Mouse (Mus musculus): ENCODE data around the gene Gm20532. TPM values are rescaled to one million over a fixed set of nuclear protein-coding genes. Genes with fewer than 3 reads are reported as not detected.

Gm20532 gene
- polyA plus RNA-seq, 1 experiment from 2014 or later, result not detected

GRCm38 (mm10) chr2:26570034-26570433 lies 16.4 kb upstream of the Gm20532 start:
- no peak overlapping the region for H3K9ac ChIP-seq (replicated peaks; ENCODE audit: low read length)
- ATAC-seq (ENCODE audit: low FRiP score, low TSS enrichment), result no peak

GRCm38 (mm10) chr2:26571400-26571799 lies 15.0 kb upstream of the Gm20532 start:
- Histone ChIP-seq H3K27ac (ENCODE audit: low read length) (peak overlapping the region; percentile 81), H3K27me3 (ENCODE audit: insufficient read depth, low read length) (no peaks in the 10 kb centered on the region), H3K9me3 (ENCODE audit: low read length) (no peaks in the 10 kb centered on the region), H3K36me3 (ENCODE audit: insufficient read depth, low read length) (no peaks in the 10 kb centered on the region), H3K4me2 (replicated peaks; ENCODE audit: low read depth, low read length) (peak overlapping the region; percentile 24; the same call in 1 of the 2 replicates), H3K9ac (replicated peaks; ENCODE audit: low read length) (peak overlapping the region; percentile 18; the same call in 1 of the 2 replicates), H3K4me3 (ENCODE audit: low read length) (no peak overlapping the region), H3K4me1 (ENCODE audit: insufficient read depth, low read length) (peaks cover 17% of the 10 kb centered on the region)
- no peak for ATAC-seq (ENCODE audit: low FRiP score, low TSS enrichment)
- 67% methylated on average over 9 of the region's 9 CpGs for WGBS

More at GRCm38 (mm10) chr2:26570034-26570433, 16.4 kb upstream of the Gm20532 start:
- Histone ChIP-seq H3K9me3 (ENCODE audit: low read length) (no peaks in the 10 kb centered on the region), H3K4me3 (ENCODE audit: low read length) (no peak overlapping the region), H3K4me1 (ENCODE audit: insufficient read depth, low read length) (peaks cover 17% of the 10 kb centered on the region), H3K27ac (ENCODE audit: low read length) (0 out of 2 replicates have a peak overlapping the region, but pooled peaks have one; percentile 81), H3K27me3 (ENCODE audit: insufficient read depth, low read length) (no peaks in the 10 kb centered on the region), H3K36me3 (ENCODE audit: insufficient read depth, low read length) (no peaks in the 10 kb centered on the region), H3K4me2 (replicated peaks; ENCODE audit: low read depth, low read length) (no peak overlapping the region)
- 5% methylated on average over 3 of the region's 3 CpGs for WGBS

GRCm38 (mm10) chr2:26571826-26572225 lies 14.6 kb upstream of the Gm20532 start:
- peak overlapping the region; percentile 24; the same call in 1 of the 2 replicates for H3K4me2 ChIP-seq (replicated peaks; ENCODE audit: low read depth, low read length)
- peak overlapping the region; percentile 83 for H3K27ac ChIP-seq (ENCODE audit: low read length)
- peak overlapping the region; percentile 18; the same call in 1 of the 2 replicates for H3K9ac ChIP-seq (replicated peaks; ENCODE audit: low read length)
- H3K27me3 ChIP-seq (ENCODE audit: insufficient read depth, low read length), result no peaks in the 10 kb centered on the region
- H3K9me3 ChIP-seq (ENCODE audit: low read length), result no peaks in the 10 kb centered on the region
- H3K4me3 ChIP-seq (ENCODE audit: low read length), result no peak overlapping the region
- H3K36me3 ChIP-seq (ENCODE audit: insufficient read depth, low read length), result no peaks in the 10 kb centered on the region
- H3K4me1 ChIP-seq (ENCODE audit: insufficient read depth, low read length), result peaks cover 17% of the 10 kb centered on the region
- peak; percentile 59 for ATAC-seq (ENCODE audit: low FRiP score, low TSS enrichment)
- 51% methylated on average over 5 of the region's 5 CpGs for whole genome bisulfite sequencing

GRCm38 (mm10) chr2:26573396-26573795 lies 13.0 kb upstream of the Gm20532 start:
- ATAC-seq (ENCODE audit: low FRiP score, low TSS enrichment), result peak; percentile 36
- Histone ChIP-seq H3K9ac (replicated peaks; ENCODE audit: low read length) (peak overlapping the region; percentile 25; the same call in 1 of the 2 replicates), H3K36me3 (ENCODE audit: insufficient read depth, low read length) (no peaks in the 10 kb centered on the region), H3K9me3 (ENCODE audit: low read length) (no peaks in the 10 kb centered on the region), H3K4me3 (ENCODE audit: low read length) (no peak overlapping the region), H3K27me3 (ENCODE audit: insufficient read depth, low read length) (no peaks in the 10 kb centered on the region), H3K27ac (ENCODE audit: low read length) (peak overlapping the region; percentile 70), H3K4me1 (ENCODE audit: insufficient read depth, low read length) (peaks cover 19% of the 10 kb centered on the region), H3K4me2 (replicated peaks; ENCODE audit: low read depth, low read length) (no peak overlapping the region)
- WGBS, result 38% methylated on average over 12 of the region's 12 CpGs

- no peak overlapping the region for H3K4me3 ChIP-seq (ENCODE audit: low read length)
- peak overlapping the region; percentile 70 for H3K27ac ChIP-seq (ENCODE audit: low read length)
- H3K27me3 ChIP-seq (ENCODE audit: insufficient read depth, low read length), result no peaks in the 10 kb centered on the region
- H3K4me1 ChIP-seq (ENCODE audit: insufficient read depth, low read length), result peaks cover 19% of the 10 kb centered on the region
- 20% methylated on average over 5 of the region's 5 CpGs for WGBS
- H3K36me3 ChIP-seq (ENCODE audit: insufficient read depth, low read length), result no peaks in the 10 kb centered on the region
- H3K9ac ChIP-seq (replicated peaks; ENCODE audit: low read length), result peak overlapping the region; percentile 25; the same call in 1 of the 2 replicates
- H3K9me3 ChIP-seq (ENCODE audit: low read length), result no peaks in the 10 kb centered on the region
- no peak overlapping the region for H3K4me2 ChIP-seq (replicated peaks; ENCODE audit: low read depth, low read length)
- no peak for ATAC-seq (ENCODE audit: low FRiP score, low TSS enrichment)
Observed at GRCm38 (mm10) chr2:26573807-26574206, 12.6 kb upstream of the Gm20532 start.

GRCm38 (mm10) chr2:26574862-26575261 lies 11.6 kb upstream of the Gm20532 start:
- Histone ChIP-seq H3K4me1 (ENCODE audit: insufficient read depth, low read length) (peaks cover 19% of the 10 kb centered on the region), H3K4me3 (ENCODE audit: low read length) (no peak overlapping the region), H3K27ac (ENCODE audit: low read length) (peak overlapping the region; percentile 33; the same call in 1 of the 2 replicates), H3K9ac (replicated peaks; ENCODE audit: low read length) (no peak overlapping the region), H3K36me3 (ENCODE audit: insufficient read depth, low read length) (no peaks in the 10 kb centered on the region), H3K27me3 (ENCODE audit: insufficient read depth, low read length) (no peaks in the 10 kb centered on the region), H3K4me2 (replicated peaks; ENCODE audit: low read depth, low read length) (no peak overlapping the region), H3K9me3 (ENCODE audit: low read length) (no peaks in the 10 kb centered on the region)
- WGBS, result 81% methylated on average over 5 of the region's 5 CpGs
- no peak for ATAC-seq (ENCODE audit: low FRiP score, low TSS enrichment)

- H3K9ac ChIP-seq (replicated peaks; ENCODE audit: low read length), result no peak overlapping the region
- peaks cover 19% of the 10 kb centered on the region for H3K4me1 ChIP-seq (ENCODE audit: insufficient read depth, low read length)
- no peak overlapping the region for H3K4me2 ChIP-seq (replicated peaks; ENCODE audit: low read depth, low read length)
Observed at GRCm38 (mm10) chr2:26575378-26575777, 11.1 kb upstream of the Gm20532 start.

GRCm38 (mm10) chr2:26575865-26576264 lies 10.6 kb upstream of the Gm20532 start:
- Histone ChIP-seq H3K9ac (replicated peaks; ENCODE audit: low read length) (no peak overlapping the region), H3K27ac (ENCODE audit: low read length) (peak overlapping the region; percentile 72), H3K4me2 (replicated peaks; ENCODE audit: low read depth, low read length) (no peak overlapping the region), H3K4me1 (ENCODE audit: insufficient read depth, low read length) (peaks cover 19% of the 10 kb centered on the region), H3K9me3 (ENCODE audit: low read length) (no peaks in the 10 kb centered on the region), H3K27me3 (ENCODE audit: insufficient read depth, low read length) (no peaks in the 10 kb centered on the region), H3K36me3 (ENCODE audit: insufficient read depth, low read length) (no peaks in the 10 kb centered on the region), H3K4me3 (ENCODE audit: low read length) (no peak overlapping the region)
- ATAC-seq (ENCODE audit: low FRiP score, low TSS enrichment), result peak; percentile 39; the same call in 1 of the 2 replicates
- WGBS, result 59% methylated on average over 4 of the region's 4 CpGs

More at GRCm38 (mm10) chr2:26575378-26575777, 11.1 kb upstream of the Gm20532 start:
- Histone ChIP-seq H3K4me3 (ENCODE audit: low read length) (no peak overlapping the region), H3K27ac (ENCODE audit: low read length) (peak overlapping the region; percentile 11), H3K36me3 (ENCODE audit: insufficient read depth, low read length) (no peaks in the 10 kb centered on the region), H3K9me3 (ENCODE audit: low read length) (no peaks in the 10 kb centered on the region), H3K27me3 (ENCODE audit: insufficient read depth, low read length) (no peaks in the 10 kb centered on the region)
- ATAC-seq (ENCODE audit: low FRiP score, low TSS enrichment), result no peak
- WGBS, result 82% methylated on average over 1 of the region's 1 CpGs

GRCm38 (mm10) chr2:26576462-26576861 lies 10.0 kb upstream of the Gm20532 start:
- H3K27ac ChIP-seq (ENCODE audit: low read length), result peak overlapping the region; percentile 72
- no peaks in the 10 kb centered on the region for H3K27me3 ChIP-seq (ENCODE audit: insufficient read depth, low read length)
- no peak overlapping the region for H3K9ac ChIP-seq (replicated peaks; ENCODE audit: low read length)
- H3K4me1 ChIP-seq (ENCODE audit: insufficient read depth, low read length), result peaks cover 19% of the 10 kb centered on the region
- H3K4me2 ChIP-seq (replicated peaks; ENCODE audit: low read depth, low read length), result no peak overlapping the region
- no peaks in the 10 kb centered on the region for H3K36me3 ChIP-seq (ENCODE audit: insufficient read depth, low read length)
- 67% methylated on average over 4 of the region's 4 CpGs for WGBS
- no peaks in the 10 kb centered on the region for H3K9me3 ChIP-seq (ENCODE audit: low read length)
- no peak for ATAC-seq (ENCODE audit: low FRiP score, low TSS enrichment)
- H3K4me3 ChIP-seq (ENCODE audit: low read length), result no peak overlapping the region

- peak; percentile 50 for ATAC-seq (ENCODE audit: low FRiP score, low TSS enrichment)
Observed at GRCm38 (mm10) chr2:26578369-26578768, 8.1 kb upstream of the Gm20532 start.

More at GRCm38 (mm10) chr2:26578369-26578768, 8.1 kb upstream of the Gm20532 start:
- Histone ChIP-seq H3K9me3 (ENCODE audit: low read length) (no peaks in the 10 kb centered on the region), H3K4me1 (ENCODE audit: insufficient read depth, low read length) (peaks cover 12% of the 10 kb centered on the region), H3K27me3 (ENCODE audit: insufficient read depth, low read length) (no peaks in the 10 kb centered on the region), H3K4me3 (ENCODE audit: low read length) (no peak overlapping the region), H3K4me2 (replicated peaks; ENCODE audit: low read depth, low read length) (0 out of 2 replicates have a peak overlapping the region, but pooled peaks have one; percentile 11), H3K9ac (replicated peaks; ENCODE audit: low read length) (no peak overlapping the region), H3K36me3 (ENCODE audit: insufficient read depth, low read length) (no peaks in the 10 kb centered on the region), H3K27ac (ENCODE audit: low read length) (peak overlapping the region; percentile 72)
- 41% methylated on average over 6 of the region's 6 CpGs for WGBS
